Mouse (Mus musculus): Measurements from ENCODE around the gene Nfkbib. TPM values are rescaled to one million over a fixed set of nuclear protein-coding genes. Genes with fewer than 3 reads are reported as not detected.

The Nfkbib gene
- polyA plus RNA-seq, 1 experiment from 2014 or later: 42.7 TPM

GRCm38 (mm10) chr7:28726600-28726999 lies 40.7 kb downstream of the Nfkbib start:
- ATAC-seq (ENCODE audit: low FRiP score): 0 out of 2 replicates have a peak, but pooled peaks have one; percentile 55
- H3K4me3 ChIP-seq (replicated peaks): no peak overlapping the region
- WGBS: 8% methylated on average over 14 of the region's 14 CpGs
- peak overlapping the region; percentile 19; the same call in 1 of the 2 replicates for H3K4me2 ChIP-seq
- peaks cover 6% of the 10 kb centered on the region; the same call in 1 of the 2 replicates for H3K27me3 ChIP-seq
- no peaks in the 10 kb centered on the region for H3K9me3 ChIP-seq
- H3K9ac ChIP-seq: no peak overlapping the region
- H3K4me1 ChIP-seq: 0 out of 2 replicates have a peak, but pooled peaks cover 5% of the 10 kb centered on the region
- no peak overlapping the region for H3K27ac ChIP-seq
- H3K36me3 ChIP-seq (replicated peaks): no peaks in the 10 kb centered on the region

- WGBS: 93% methylated on average over 2 of the region's 2 CpGs
- Histone ChIP-seq H3K36me3 (replicated peaks) (no peaks in the 10 kb centered on the region), H3K27me3 (no peaks in the 10 kb centered on the region), H3K9ac (no peak overlapping the region), H3K4me1 (0 out of 2 replicates have a peak, but pooled peaks cover 5% of the 10 kb centered on the region), H3K4me3 (replicated peaks) (no peak overlapping the region), H3K9me3 (no peaks in the 10 kb centered on the region), H3K4me2 (no peak overlapping the region), H3K27ac (no peak overlapping the region)
- no peak for ATAC-seq (ENCODE audit: low FRiP score)
These were observed 42.7 kb downstream of the Nfkbib start for GRCm38 (mm10) chr7:28724613-28725012.

DNA sequence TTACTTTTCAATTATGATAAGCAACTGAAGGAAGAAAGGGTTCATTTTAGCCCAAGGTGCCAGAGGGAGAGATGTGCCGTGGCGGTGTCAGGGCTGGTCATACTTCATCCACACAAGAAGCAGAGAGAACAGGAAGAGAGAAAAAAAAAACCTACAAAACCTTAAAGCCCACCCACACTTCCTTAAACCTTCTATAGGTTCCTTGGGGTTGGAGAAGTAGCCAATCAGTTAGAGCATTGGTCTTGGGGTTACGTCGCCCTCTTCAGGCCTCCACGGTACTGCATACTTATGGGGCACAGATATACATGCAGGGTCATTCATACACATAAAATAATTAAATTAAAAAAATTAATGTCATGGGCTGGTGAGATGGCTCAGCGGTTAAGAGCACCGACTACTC lies 45.2 kb downstream of the Nfkbib start:
- no peak for ATAC-seq (ENCODE audit: low FRiP score)
- WGBS: 93% methylated on average over 7 of the region's 7 CpGs

GRCm38 (mm10) chr7:28720753-28721537 lies 46.4 kb downstream of the Nfkbib start:
- H3K4me1 ChIP-seq: peaks cover 10% of the 10 kb centered on the region
- H3K36me3 ChIP-seq (replicated peaks): no peaks in the 10 kb centered on the region
- H3K27me3 ChIP-seq: no peaks in the 10 kb centered on the region
- no peak overlapping the region for H3K4me2 ChIP-seq
- H3K4me3 ChIP-seq (replicated peaks): no peak overlapping the region
- 73% methylated on average over 3 of the region's 3 CpGs for WGBS
- no peak overlapping the region for H3K27ac ChIP-seq
- H3K9ac ChIP-seq: no peak overlapping the region
- H3K9me3 ChIP-seq: no peaks in the 10 kb centered on the region
- ATAC-seq (ENCODE audit: low FRiP score): no peak

More for the DNA sequence above, 45.2 kb downstream of the Nfkbib start:
- Histone ChIP-seq H3K9me3 (no peaks in the 10 kb centered on the region), H3K27me3 (no peaks in the 10 kb centered on the region), H3K4me3 (replicated peaks) (no peak overlapping the region), H3K4me1 (peaks cover 2% of the 10 kb centered on the region; the same call in 1 of the 2 replicates), H3K9ac (no peak overlapping the region), H3K4me2 (no peak overlapping the region), H3K36me3 (replicated peaks) (no peaks in the 10 kb centered on the region), H3K27ac (no peak overlapping the region)

- no peak for ATAC-seq (ENCODE audit: low FRiP score)
- WGBS: 89% methylated on average over 2 of the region's 2 CpGs
- Histone ChIP-seq H3K36me3 (replicated peaks) (no peaks in the 10 kb centered on the region), H3K4me3 (replicated peaks) (no peak overlapping the region), H3K27me3 (no peaks in the 10 kb centered on the region), H3K27ac (no peak overlapping the region), H3K9ac (no peak overlapping the region), H3K4me2 (no peak overlapping the region), H3K9me3 (no peaks in the 10 kb centered on the region), H3K4me1 (peaks cover 10% of the 10 kb centered on the region)
These were observed 47.7 kb downstream of the Nfkbib start for GRCm38 (mm10) chr7:28719650-28720049.

- no peaks in the 10 kb centered on the region for H3K9me3 ChIP-seq
- WGBS: 57% methylated on average over 4 of the region's 4 CpGs
These were observed 48.2 kb downstream of the Nfkbib start for GRCm38 (mm10) chr7:28719159-28719558.

GRCm38 (mm10) chr7:28717726-28718125 lies 49.6 kb downstream of the Nfkbib start:
- no peaks in the 10 kb centered on the region for H3K9me3 ChIP-seq
- peaks cover 10% of the 10 kb centered on the region for H3K4me1 ChIP-seq
- no peak for ATAC-seq (ENCODE audit: low FRiP score)
- H3K4me2 ChIP-seq: no peak overlapping the region
- no peak overlapping the region for H3K4me3 ChIP-seq (replicated peaks)
- no peak overlapping the region for H3K27ac ChIP-seq
- 91% methylated on average over 10 of the region's 10 CpGs for WGBS
- H3K36me3 ChIP-seq (replicated peaks): no peaks in the 10 kb centered on the region
- no peak overlapping the region for H3K9ac ChIP-seq
- H3K27me3 ChIP-seq: no peaks in the 10 kb centered on the region

More at GRCm38 (mm10) chr7:28719159-28719558, 48.2 kb downstream of the Nfkbib start:
- Histone ChIP-seq H3K27me3 (no peaks in the 10 kb centered on the region), H3K36me3 (replicated peaks) (no peaks in the 10 kb centered on the region), H3K4me3 (replicated peaks) (no peak overlapping the region), H3K9ac (no peak overlapping the region), H3K4me2 (no peak overlapping the region), H3K27ac (no peak overlapping the region), H3K4me1 (peaks cover 10% of the 10 kb centered on the region)
- no peak for ATAC-seq (ENCODE audit: low FRiP score)

- Histone ChIP-seq H3K9me3 (no peaks in the 10 kb centered on the region), H3K9ac (peak within 1 kb of the TSS; percentile 61), H3K4me1 (peaks cover 10% of the 10 kb centered on the region), H3K36me3 (replicated peaks) (no peaks in the 10 kb centered on the region), H3K27ac (no peak within 1 kb of the TSS), H3K4me3 (replicated peaks) (peak within 1 kb of the TSS; percentile 48), H3K27me3 (no peaks in the 10 kb centered on the region), H3K4me2 (peak within 1 kb of the TSS; percentile 75)
- 2% methylated on average over 36 of the region's 36 CpGs for WGBS
- peak; percentile 58; the same call in 1 of the 2 replicates for ATAC-seq (ENCODE audit: low FRiP score)
These were observed 50.6 kb downstream of the Nfkbib start, which contains the start of gene Fbxo17 for GRCm38 (mm10) chr7:28716590-28717281. Gene Fbxo17, plus strand, starts transcription at chr7:28716804.

- Histone ChIP-seq H3K9me3 (no peaks in the 10 kb centered on the region), H3K4me1 (peaks cover 10% of the 10 kb centered on the region), H3K4me3 (replicated peaks) (no peak overlapping the region), H3K4me2 (no peak overlapping the region), H3K27ac (no peak overlapping the region), H3K27me3 (no peaks in the 10 kb centered on the region), H3K9ac (no peak overlapping the region), H3K36me3 (replicated peaks) (no peaks in the 10 kb centered on the region)
- ATAC-seq (ENCODE audit: low FRiP score): no peak
- 91% methylated on average over 2 of the region's 2 CpGs for WGBS
These were observed 51.7 kb downstream of the Nfkbib start for GRCm38 (mm10) chr7:28715598-28715997.

- ATAC-seq (ENCODE audit: low FRiP score): no peak
- H3K27me3 ChIP-seq: no peaks in the 10 kb centered on the region
These were observed 52.6 kb downstream of the Nfkbib start for GRCm38 (mm10) chr7:28714667-28715066.

GRCm38 (mm10) chr7:28710962-28711361 lies 56.4 kb downstream of the Nfkbib start:
- Histone ChIP-seq H3K27ac (no peak overlapping the region), H3K36me3 (replicated peaks) (no peaks in the 10 kb centered on the region), H3K4me3 (replicated peaks) (no peak overlapping the region), H3K4me1 (no peaks in the 10 kb centered on the region), H3K9ac (no peak overlapping the region), H3K27me3 (no peaks in the 10 kb centered on the region), H3K9me3 (no peaks in the 10 kb centered on the region), H3K4me2 (no peak overlapping the region)
- ATAC-seq (ENCODE audit: low FRiP score): no peak
- WGBS: 68% methylated on average over 3 of the region's 3 CpGs

More at GRCm38 (mm10) chr7:28714667-28715066, 52.6 kb downstream of the Nfkbib start:
- Histone ChIP-seq H3K4me3 (replicated peaks) (no peak overlapping the region), H3K27ac (no peak overlapping the region), H3K36me3 (replicated peaks) (no peaks in the 10 kb centered on the region), H3K4me2 (no peak overlapping the region), H3K9ac (no peak overlapping the region), H3K4me1 (peaks cover 10% of the 10 kb centered on the region), H3K9me3 (no peaks in the 10 kb centered on the region)
- 90% methylated on average over 5 of the region's 5 CpGs for WGBS

GRCm38 (mm10) chr7:28709454-28709853 lies 57.9 kb downstream of the Nfkbib start:
- no peaks in the 10 kb centered on the region for H3K9me3 ChIP-seq
- H3K27me3 ChIP-seq: no peaks in the 10 kb centered on the region
- no peak overlapping the region for H3K4me2 ChIP-seq
- no peak overlapping the region for H3K9ac ChIP-seq
- H3K4me3 ChIP-seq (replicated peaks): no peak overlapping the region
- no peaks in the 10 kb centered on the region for H3K4me1 ChIP-seq
- no peak overlapping the region for H3K27ac ChIP-seq
- H3K36me3 ChIP-seq (replicated peaks): no peaks in the 10 kb centered on the region
- no peak for ATAC-seq (ENCODE audit: low FRiP score)
